Mouse (Mus musculus) limb, embryonic 13.5 days (tissue): ENCODE data around the gene Dlgap4. TPM values are rescaled to one million over a fixed set of nuclear protein-coding genes. Genes with fewer than 3 reads are reported as not detected.
"Not testable (repeated sequence)": the region's sequence is repeated elsewhere in the genome, so short reads cannot be mapped to it uniquely, and the experiment has no call there.

Source experiments
- ATAC-seq: fragments of 200-750 bp; cut with Nextera tagmentation; 2 replicates; pipeline ENCODE4 v1.8.0; 2017; ENCODE audit warnings: low read depth, moderate number of reproducible peaks, moderate TSS enrichment; ENCODE audit not compliant: low FRiP score
- H3K27ac ChIP-seq: fragments of 300-500 bp; sonication (generic); 2 replicates; pipeline ENCODE4 v1.5.1; 2015; ENCODE audit warnings: inconsistent platforms, mild to moderate bottlenecking, moderate library complexity
- H3K27me3 ChIP-seq: fragments of 300-500 bp; sonication (generic); 2 replicates; pipeline ENCODE4 v1.6.1; 2015; ENCODE audit warnings: mild to moderate bottlenecking, inconsistent platforms
- H3K36me3 ChIP-seq: fragments of 300-500 bp; sonication (generic); 2 replicates; pipeline ENCODE4 v1.6.1; 2015; ENCODE audit warnings: inconsistent platforms, mild to moderate bottlenecking, moderate library complexity
- H3K4me1 ChIP-seq: fragments of 300-500 bp; sonication (generic); 2 replicates; pipeline ENCODE4 v1.6.1; 2015; ENCODE audit warnings: inconsistent platforms
- H3K4me2 ChIP-seq: fragments of 300-500 bp; sonication (generic); replicated peaks from 2 replicates; pipeline ENCODE4 v1.6.1; 2015; ENCODE audit warnings: inconsistent platforms, mild to moderate bottlenecking, moderate library complexity
- H3K4me3 ChIP-seq: fragments of 300-500 bp; sonication (generic); 2 replicates; pipeline ENCODE4 v1.5.1; 2015; ENCODE audit warnings: moderate library complexity, mild to moderate bottlenecking, inconsistent platforms
- H3K9ac ChIP-seq: fragments of 300-500 bp; sonication (generic); 2 replicates; pipeline ENCODE4 v1.6.1; 2015; ENCODE audit warnings: mild to moderate bottlenecking, inconsistent platforms
- H3K9me3 ChIP-seq: fragments of 300-500 bp; sonication (generic); 2 replicates; pipeline ENCODE4 v1.6.1; 2016; ENCODE audit warnings: inconsistent platforms
- WGBS: fragments of 180-500 bp; shearing (Covaris S2); methylation state at CpG from one replicate; pipeline ENCODE4 v1.1.7; 2015; 5-methylcytosine and 5-hydroxymethylcytosine counted together
- polyA plus RNA-seq: library from polyadenylated mRNA; unstranded; fragments of >200 nt; fragmentation: Nextera tagmentation; extraction: Ambion mirVana; gene quantifications from 2 replicates; pipeline ENCODE4 v1.2.1, GENCODE M21; 2015

The Dlgap4 gene
- polyA plus RNA-seq, 1 experiment from 2014 or later = 101 TPM

DNA sequence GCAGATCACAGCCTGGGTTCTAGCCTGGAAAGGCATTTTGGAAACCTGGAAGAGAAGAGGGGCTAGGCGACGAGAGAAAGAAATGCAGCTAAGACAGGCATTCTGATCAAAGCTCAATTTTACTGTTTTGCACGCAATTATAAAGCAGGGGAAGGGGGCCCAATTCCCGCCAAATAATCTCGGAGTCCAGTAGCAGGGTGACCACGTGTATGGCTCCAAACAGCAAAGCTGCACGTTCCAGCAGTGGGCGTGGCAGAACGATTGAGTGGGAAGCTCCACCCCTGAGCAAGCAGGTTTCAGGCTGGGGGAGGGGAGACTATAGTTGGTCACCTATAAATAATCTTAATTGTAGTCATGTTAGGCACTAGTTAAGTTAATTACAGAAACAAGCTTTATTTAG lies 188.6 kb downstream of the Dlgap4 start:
- not testable (repeated sequence) for H3K9me3 ChIP-seq, H3K27me3 ChIP-seq, H3K9ac ChIP-seq, ATAC-seq, H3K4me3 ChIP-seq, H3K4me2 ChIP-seq, H3K27ac ChIP-seq, H3K36me3 ChIP-seq, H3K4me1 ChIP-seq
- WGBS = 41% methylated on average over 9 of the region's 9 CpGs

DNA sequence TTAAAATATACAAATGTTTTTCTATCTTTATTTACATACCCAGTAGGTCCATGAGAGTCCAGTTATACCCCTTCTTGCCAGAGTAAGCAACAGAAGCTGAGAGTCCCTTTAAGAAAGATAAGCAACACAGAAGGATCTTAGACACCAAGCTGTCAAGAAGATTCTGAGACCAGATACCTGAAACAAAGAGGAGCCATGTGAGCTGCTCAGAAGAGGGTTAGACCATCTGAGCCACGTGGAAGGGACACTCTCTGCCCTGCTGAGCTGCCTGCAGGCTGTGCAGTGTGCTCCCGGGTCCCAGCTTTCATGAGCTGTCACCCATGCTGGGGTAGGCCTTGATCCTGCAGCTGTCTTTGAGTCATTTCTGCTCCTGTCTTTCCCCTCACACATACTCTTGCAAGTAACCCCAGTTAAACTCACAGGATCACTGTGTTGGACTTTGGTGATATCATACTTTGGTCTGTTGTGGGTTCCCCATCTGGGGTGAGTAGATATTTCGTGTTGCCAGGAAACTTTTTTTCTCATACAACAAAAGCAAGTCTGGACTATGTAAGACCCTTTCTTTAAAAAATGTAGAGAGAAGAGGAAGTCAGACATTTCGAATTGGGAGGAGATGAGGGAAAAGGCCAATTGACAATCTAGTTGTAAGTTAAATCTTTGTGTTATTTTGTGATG lies 190.3 kb downstream of the Dlgap4 start:
- Histone ChIP-seq H3K36me3 (no peaks in the 10 kb centered on the region), H3K4me2 (no peak overlapping the region), H3K27ac (no peak overlapping the region), H3K9me3 (no peaks in the 10 kb centered on the region), H3K9ac (no peak overlapping the region), H3K27me3 (no peaks in the 10 kb centered on the region), H3K4me1 (no peaks in the 10 kb centered on the region), H3K4me3 (no peak overlapping the region)
- ATAC-seq = no peak
- 67% methylated on average over 4 of the region's 4 CpGs for WGBS

DNA sequence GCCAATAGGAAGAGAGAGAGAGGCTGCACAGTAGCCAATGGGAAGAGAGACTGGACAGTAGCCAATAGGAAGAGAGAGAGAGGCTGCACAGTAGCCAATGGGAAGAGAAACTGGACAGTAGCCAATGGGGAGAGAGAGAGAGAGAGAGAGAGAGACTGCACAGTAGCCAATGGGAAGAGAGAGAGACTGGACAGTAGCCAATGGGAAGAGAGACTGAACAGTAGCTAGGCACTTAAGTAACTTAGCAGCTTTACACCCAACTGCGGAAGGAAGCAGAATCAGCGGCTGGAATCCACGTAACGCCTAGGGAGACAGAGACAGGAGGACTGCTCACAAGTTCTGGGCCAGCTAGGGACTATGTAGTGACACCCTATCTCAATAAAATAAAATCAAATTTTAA lies 191.1 kb downstream of the Dlgap4 start:
- Histone ChIP-seq H3K4me2 (no peak overlapping the region), H3K27ac (no peak overlapping the region), H3K9ac (no peak overlapping the region), H3K4me3 (no peak overlapping the region), H3K9me3 (no peaks in the 10 kb centered on the region), H3K36me3 (no peaks in the 10 kb centered on the region), H3K27me3 (no peaks in the 10 kb centered on the region), H3K4me1 (peaks cover under 1% of the 10 kb centered on the region; the same call in 1 of the 2 replicates)
- ATAC-seq = no peak
- WGBS = 87% methylated on average over 4 of the region's 4 CpGs

- Histone ChIP-seq H3K4me3 (no peak overlapping the region), H3K9ac (no peak overlapping the region), H3K27ac (no peak overlapping the region), H3K36me3 (no peaks in the 10 kb centered on the region), H3K9me3 (no peaks in the 10 kb centered on the region), H3K27me3 (no peaks in the 10 kb centered on the region), H3K4me1 (peaks cover 3% of the 10 kb centered on the region; the same call in 1 of the 2 replicates), H3K4me2 (no peak overlapping the region)
- 69% methylated on average over 6 of the region's 6 CpGs for WGBS
- no peak for ATAC-seq
These were observed 193.4 kb downstream of the Dlgap4 start for GRCm38 (mm10) chr2:156806886-156807285.

- ATAC-seq = peak; percentile 28; the same call in 1 of the 2 replicates
- no peak overlapping the region for H3K27ac ChIP-seq
- H3K9me3 ChIP-seq = no peaks in the 10 kb centered on the region
- H3K9ac ChIP-seq = no peak overlapping the region
- H3K27me3 ChIP-seq = no peaks in the 10 kb centered on the region
- H3K4me2 ChIP-seq = no peak overlapping the region
- peaks cover 23% of the 10 kb centered on the region for H3K4me1 ChIP-seq
- 48% methylated on average over 2 of the region's 2 CpGs for WGBS
- H3K4me3 ChIP-seq = no peak overlapping the region
- H3K36me3 ChIP-seq = no peaks in the 10 kb centered on the region
These were observed 196.1 kb downstream of the Dlgap4 start for GRCm38 (mm10) chr2:156809579-156809978.

GRCm38 (mm10) chr2:156810716-156811115 lies 197.2 kb downstream of the Dlgap4 start:
- Histone ChIP-seq H3K27me3 (no peaks in the 10 kb centered on the region), H3K9me3 (no peaks in the 10 kb centered on the region), H3K9ac (no peak overlapping the region), H3K36me3 (no peaks in the 10 kb centered on the region), H3K4me2 (no peak overlapping the region), H3K27ac (no peak overlapping the region), H3K4me3 (no peak overlapping the region), H3K4me1 (peaks cover 34% of the 10 kb centered on the region)
- no peak for ATAC-seq
- WGBS = 88% methylated on average over 10 of the region's 10 CpGs

GRCm38 (mm10) chr2:156811556-156811955 lies 198.1 kb downstream of the Dlgap4 start:
- H3K27ac ChIP-seq = no peak overlapping the region
- no peaks in the 10 kb centered on the region for H3K27me3 ChIP-seq
- no peak for ATAC-seq
- no peak overlapping the region for H3K4me3 ChIP-seq
- H3K9ac ChIP-seq = no peak overlapping the region
- 60% methylated on average over 5 of the region's 5 CpGs for WGBS
- H3K4me1 ChIP-seq = peaks cover 37% of the 10 kb centered on the region
- H3K36me3 ChIP-seq = no peaks in the 10 kb centered on the region
- H3K9me3 ChIP-seq = no peaks in the 10 kb centered on the region
- H3K4me2 ChIP-seq = no peak overlapping the region

Other genes starting within 250 kb of the Dlgap4 start
- 3.3 and 3.7 TPM in 2 replicates for gene Epb41l1, start 192.8 kb upstream of the Dlgap4 start, polyA plus RNA-seq
- gene Aar2, start 66.1 kb upstream of the Dlgap4 start, polyA plus RNA-seq = 37.4 and 38.6 TPM in 2 replicates
- gene Myl9, start 161.7 kb downstream of the Dlgap4 start, polyA plus RNA-seq = 201 and 204 TPM in 2 replicates
- 79.8 and 87.5 TPM in 2 replicates for gene Tgif2, start 226.3 kb downstream of the Dlgap4 start, polyA plus RNA-seq
- 13.2 and 14.9 TPM in 2 replicates for gene 4930518I15Rik, start 244.2 kb downstream of the Dlgap4 start, polyA plus RNA-seq
- gene Rab5if, start 249.4 kb downstream of the Dlgap4 start, polyA plus RNA-seq = 153 and 155 TPM in 2 replicates